Mouse (Mus musculus) midbrain, postnatal 0 days (tissue): ENCODE results near the gene Bhlha15. TPM values are rescaled to one million over a fixed set of nuclear protein-coding genes. Genes with fewer than 3 reads are reported as not detected.

Experiments
- ATAC-seq: fragments of 200-750 bp; cut with Nextera tagmentation; 2 replicates; pipeline ENCODE4 v1.8.0; 2017; ENCODE audit warnings: moderate number of reproducible peaks, mild to moderate bottlenecking, moderate TSS enrichment, moderate library complexity; ENCODE audit not compliant: low FRiP score
- DNase-seq: peaks from one replicate; pipeline ENCODE4 v3.0.0-alpha.2; 2015; ENCODE audit warnings: low spot score
- H3K27ac ChIP-seq: fragments of 300-500 bp; sonication (generic); 2 replicates; pipeline ENCODE4 v1.5.1; 2014; ENCODE audit warnings: low read depth, mild to moderate bottlenecking, low read length, mixed read lengths
- H3K27me3 ChIP-seq: fragments of 300-500 bp; sonication (generic); 2 replicates; pipeline ENCODE4 v1.6.1; 2014; ENCODE audit warnings: low read length, control low read depth, mixed read lengths; ENCODE audit not compliant: insufficient read depth
- H3K36me3 ChIP-seq: fragments of 300-500 bp; sonication (generic); 2 replicates; pipeline ENCODE4 v1.6.1; 2014; ENCODE audit warnings: low read length, control low read depth, mixed read lengths; ENCODE audit not compliant: insufficient read depth
- H3K4me1 ChIP-seq: fragments of 300-500 bp; sonication (generic); 2 replicates; pipeline ENCODE4 v1.6.1; 2014; ENCODE audit warnings: mild to moderate bottlenecking, control low read depth, antibody characterized with exemption, low read length, mixed read lengths; ENCODE audit not compliant: insufficient read depth
- H3K4me2 ChIP-seq: fragments of 300-500 bp; sonication (generic); 2 replicates; pipeline ENCODE4 v1.6.1; 2014; ENCODE audit warnings: low read depth, mild to moderate bottlenecking, low read length, mixed read lengths; ENCODE audit not compliant: poor library complexity, severe bottlenecking
- H3K4me3 ChIP-seq: fragments of 300-500 bp; sonication (generic); 2 replicates; pipeline ENCODE4 v1.5.1; 2014; ENCODE audit warnings: low read depth, mild to moderate bottlenecking, low read length, moderate library complexity
- H3K9ac ChIP-seq: fragments of 300-500 bp; sonication (generic); replicated peaks from 2 replicates; pipeline ENCODE4 v1.6.1; 2014; ENCODE audit warnings: mild to moderate bottlenecking, low read length, moderate library complexity, mixed read lengths; ENCODE audit not compliant: poor library complexity, severe bottlenecking
- H3K9me3 ChIP-seq: fragments of 300-500 bp; sonication (generic); 2 replicates; pipeline ENCODE4 v1.6.1; 2016; ENCODE audit warnings: low read length, control low read depth
- CTCF ChIP-seq: IDR thresholded peaks from 2 replicates; pipeline ENCODE4 v1.5.1; 2016; ENCODE audit warnings: antibody characterized with exemption, mild to moderate bottlenecking
- WGBS: fragments of 180-500 bp; shearing (Covaris S2); extraction: QIAGEN DNeasy Blood & Tissue Kit; methylation state at CpG from one replicate; pipeline ENCODE4 v1.1.7; 2014; 5-methylcytosine and 5-hydroxymethylcytosine counted together
- polyA plus RNA-seq: library from polyadenylated mRNA; unstranded; fragments of >200 nt; fragmentation: Nextera tagmentation; extraction: Ambion mirVana; gene quantifications from 2 replicates; pipeline ENCODE4 v1.2.1, GENCODE M21; 2015
- total RNA-seq: library from RNA; depleted of rRNA; stranded (reverse); fragments of >200 nt; gene quantifications from 2 replicates; pipeline ENCODE4 v1.2.3, GENCODE M21; 2014; rRNA removed

The Bhlha15 gene
- total and polyA plus RNA-seq, 2 experiments from 2014 or later, result 0.09 TPM; not detected in 1

DNA sequence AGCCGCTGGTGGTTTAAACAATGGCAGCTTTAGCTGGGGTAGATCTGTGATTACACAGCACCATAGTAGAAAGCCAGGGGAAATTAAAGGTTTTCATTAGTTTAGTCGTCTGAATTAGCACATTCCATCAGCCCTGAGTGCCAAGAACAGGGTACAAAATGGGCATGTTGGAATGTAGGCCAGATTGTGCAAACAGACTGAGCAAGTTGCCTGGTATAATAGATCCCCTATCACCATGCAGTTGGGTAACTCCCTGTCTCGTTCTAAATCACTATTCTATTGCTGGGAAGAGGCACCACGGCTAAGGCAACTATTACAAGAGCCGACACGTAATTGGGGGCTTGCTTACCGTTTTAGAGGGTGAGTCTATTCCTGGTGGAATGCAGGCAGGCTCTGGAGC lies 44.6 kb downstream of the Bhlha15 start:
- ATAC-seq, result no peak
- 84% methylated on average over 7 of the region's 7 CpGs for WGBS
- H3K9ac ChIP-seq, result no peak overlapping the region
- H3K4me3 ChIP-seq, result no peak overlapping the region
- no peaks in the 10 kb centered on the region for H3K4me1 ChIP-seq
- H3K27me3 ChIP-seq, result no peaks in the 10 kb centered on the region
- no peak for DNase-seq
- no peaks in the 10 kb centered on the region for H3K9me3 ChIP-seq
- TF ChIP-seq CTCF, result no peak
- no peaks in the 10 kb centered on the region for H3K36me3 ChIP-seq
- H3K27ac ChIP-seq, result no peak overlapping the region
- no peak overlapping the region for H3K4me2 ChIP-seq

DNA sequence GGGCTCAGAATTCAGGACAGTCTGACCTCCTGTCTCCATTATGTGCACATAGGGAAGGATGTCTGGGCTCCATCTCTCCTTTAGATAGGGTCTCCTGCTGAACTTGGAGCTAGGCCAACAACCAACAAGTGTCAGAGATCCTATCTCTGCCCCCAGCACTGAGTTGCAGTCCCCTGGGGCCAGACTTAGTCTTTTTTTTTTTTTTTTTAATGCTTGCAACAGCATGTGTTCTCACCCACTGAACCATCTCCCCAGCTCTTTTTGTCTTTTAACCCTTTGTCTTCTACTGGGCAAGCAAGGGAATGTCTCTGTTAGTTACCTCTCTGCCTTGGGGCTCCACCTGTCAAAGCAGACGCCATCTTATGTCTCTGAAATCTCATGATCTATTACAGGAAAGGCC lies 48.9 kb downstream of the Bhlha15 start:
- Histone ChIP-seq H3K27me3 (no peaks in the 10 kb centered on the region), H3K4me3 (no peak overlapping the region), H3K9me3 (no peaks in the 10 kb centered on the region), H3K4me2 (no peak overlapping the region), H3K9ac (no peak overlapping the region), H3K27ac (no peak overlapping the region), H3K36me3 (no peaks in the 10 kb centered on the region), H3K4me1 (no peaks in the 10 kb centered on the region)
- no peak for TF ChIP-seq CTCF
- DNase-seq, result no peak
- WGBS, result 82% methylated on average over 1 of the region's 1 CpGs
- no peak for ATAC-seq

Other genes with a start within 250 kb of the Bhlha15 start
- gene Ccz1, start 175.4 kb upstream of the Bhlha15 start, total RNA-seq, result 46.9 and 72.6 TPM in 2 replicates
- gene Ccz1, start 175.4 kb upstream of the Bhlha15 start, polyA plus RNA-seq, result 69.3 and 70.3 TPM in 2 replicates
- not detected in 2 replicates for gene Ocm, start 163.6 kb upstream of the Bhlha15 start, total RNA-seq
- gene Ocm, start 163.6 kb upstream of the Bhlha15 start, polyA plus RNA-seq, result 0.25 and 0.43 TPM in 2 replicates
- gene Lmtk2, start 89.8 kb upstream of the Bhlha15 start, total RNA-seq, result 67.2 and 69.9 TPM in 2 replicates
- gene Lmtk2, start 89.8 kb upstream of the Bhlha15 start, polyA plus RNA-seq, result 7.1 and 7.3 TPM in 2 replicates
- gene Tecpr1, start 33.3 kb downstream of the Bhlha15 start, total RNA-seq, result 65.4 and 68.4 TPM in 2 replicates
- 36.0 and 37.3 TPM in 2 replicates for gene Tecpr1, start 33.3 kb downstream of the Bhlha15 start, polyA plus RNA-seq
- gene Bri3, start 54.2 kb downstream of the Bhlha15 start, total RNA-seq, result 11.0 and 19.4 TPM in 2 replicates
- 116 and 124 TPM in 2 replicates for gene Bri3, start 54.2 kb downstream of the Bhlha15 start, polyA plus RNA-seq
- 0.14 and 0.44 TPM in 2 replicates for gene Baiap2l1, start 167.8 kb downstream of the Bhlha15 start, total RNA-seq
- gene Baiap2l1, start 167.8 kb downstream of the Bhlha15 start, polyA plus RNA-seq, result 0.66 and 0.80 TPM in 2 replicates